Mouse (Mus musculus): ENCODE results near the gene Ube2n. TPM values are rescaled to one million over a fixed set of nuclear protein-coding genes. Genes with fewer than 3 reads are reported as not detected.
A peak's percentile ranks its signal among the peaks of the same experiment; 100 is the strongest.
"Not testable (repeated sequence)": the region's sequence is repeated elsewhere in the genome, so short reads cannot be mapped to it uniquely, and the experiment has no call there.

The Ube2n gene
- polyA plus RNA-seq, 1 experiment: 117 TPM

GRCm38 (mm10) chr10:95539841-95540240, 24.9 kb downstream of the Ube2n start:
- Histone ChIP-seq H3K4me3 (ENCODE audit: insufficient read depth, low read depth, low read length) (no peak overlapping the region), H3K27ac (replicated peaks; ENCODE audit: low read depth, low read length) (no peak overlapping the region), H3K4me1 (ENCODE audit: control insufficient read depth, insufficient read depth, insufficient read length, low read length) (no peaks in the 10 kb centered on the region)

GRCm38 (mm10) chr10:95542916-95543315, 28.0 kb downstream of the Ube2n start:
- Histone ChIP-seq H3K4me1 (ENCODE audit: control insufficient read depth, insufficient read depth, insufficient read length, low read length) (no peaks in the 10 kb centered on the region), H3K4me3 (ENCODE audit: insufficient read depth, low read depth, low read length) (no peak overlapping the region), H3K27ac (replicated peaks; ENCODE audit: low read depth, low read length) (no peak overlapping the region)

- no peaks in the 10 kb centered on the region for H3K4me1 ChIP-seq (ENCODE audit: control insufficient read depth, insufficient read depth, insufficient read length, low read length)
- H3K27ac ChIP-seq (replicated peaks; ENCODE audit: low read depth, low read length): no peak overlapping the region
- H3K4me3 ChIP-seq (ENCODE audit: insufficient read depth, low read depth, low read length): no peak overlapping the region
These were observed 28.4 kb downstream of the Ube2n start for GRCm38 (mm10) chr10:95543377-95543776.

GRCm38 (mm10) chr10:95544004-95544403, 29.1 kb downstream of the Ube2n start:
- no peaks in the 10 kb centered on the region for H3K4me1 ChIP-seq (ENCODE audit: control insufficient read depth, insufficient read depth, insufficient read length, low read length)
- H3K27ac ChIP-seq (replicated peaks; ENCODE audit: low read depth, low read length): no peak overlapping the region; the same call in 1 of the 2 replicates
- no peak overlapping the region for H3K4me3 ChIP-seq (ENCODE audit: insufficient read depth, low read depth, low read length)

- H3K4me3 ChIP-seq (ENCODE audit: insufficient read depth, low read depth, low read length): no peak overlapping the region
- no peak overlapping the region for H3K27ac ChIP-seq (replicated peaks; ENCODE audit: low read depth, low read length)
- no peaks in the 10 kb centered on the region for H3K4me1 ChIP-seq (ENCODE audit: control insufficient read depth, insufficient read depth, insufficient read length, low read length)
These were observed 29.7 kb downstream of the Ube2n start for GRCm38 (mm10) chr10:95544651-95545050.

GRCm38 (mm10) chr10:95545051-95545450, 30.1 kb downstream of the Ube2n start:
- Histone ChIP-seq H3K27ac (replicated peaks; ENCODE audit: low read depth, low read length) (no peak overlapping the region), H3K4me3 (ENCODE audit: insufficient read depth, low read depth, low read length) (no peak overlapping the region), H3K4me1 (ENCODE audit: control insufficient read depth, insufficient read depth, insufficient read length, low read length) (no peaks in the 10 kb centered on the region)

GRCm38 (mm10) chr10:95546178-95546577, 31.2 kb downstream of the Ube2n start:
- Histone ChIP-seq H3K4me1 (ENCODE audit: control insufficient read depth, insufficient read depth, insufficient read length, low read length) (no peaks in the 10 kb centered on the region), H3K27ac (replicated peaks; ENCODE audit: low read depth, low read length) (no peak overlapping the region), H3K4me3 (ENCODE audit: insufficient read depth, low read depth, low read length) (no peak overlapping the region)

GRCm38 (mm10) chr10:95548154-95548826, 33.3 kb downstream of the Ube2n start:
- Histone ChIP-seq H3K4me1 (ENCODE audit: control insufficient read depth, insufficient read depth, insufficient read length, low read length) (no peaks in the 10 kb centered on the region), H3K4me3 (ENCODE audit: insufficient read depth, low read depth, low read length) (no peak overlapping the region), H3K27ac (replicated peaks; ENCODE audit: low read depth, low read length) (peak overlapping the region; percentile 40)

- H3K4me1 ChIP-seq (ENCODE audit: control insufficient read depth, insufficient read depth, insufficient read length, low read length); H3K27ac ChIP-seq (replicated peaks; ENCODE audit: low read depth, low read length); H3K4me3 ChIP-seq (ENCODE audit: insufficient read depth, low read depth, low read length): not testable (repeated sequence)
These were observed 34.1 kb downstream of the Ube2n start for GRCm38 (mm10) chr10:95549080-95549479.

GRCm38 (mm10) chr10:95550506-95550905, 35.6 kb downstream of the Ube2n start:
- Histone ChIP-seq H3K4me3 (ENCODE audit: insufficient read depth, low read depth, low read length) (no peak overlapping the region), H3K27ac (replicated peaks; ENCODE audit: low read depth, low read length) (no peak overlapping the region), H3K4me1 (ENCODE audit: control insufficient read depth, insufficient read depth, insufficient read length, low read length) (peaks cover 11% of the 10 kb centered on the region)

GRCm38 (mm10) chr10:95551752-95552151, 36.8 kb downstream of the Ube2n start:
- H3K27ac ChIP-seq (replicated peaks; ENCODE audit: low read depth, low read length): no peak overlapping the region
- H3K4me1 ChIP-seq (ENCODE audit: control insufficient read depth, insufficient read depth, insufficient read length, low read length): peaks cover 14% of the 10 kb centered on the region
- H3K4me3 ChIP-seq (ENCODE audit: insufficient read depth, low read depth, low read length): no peak overlapping the region

- H3K4me3 ChIP-seq (ENCODE audit: insufficient read depth, low read depth, low read length): no peak overlapping the region
- H3K4me1 ChIP-seq (ENCODE audit: control insufficient read depth, insufficient read depth, insufficient read length, low read length): peaks cover 14% of the 10 kb centered on the region
- H3K27ac ChIP-seq (replicated peaks; ENCODE audit: low read depth, low read length): no peak overlapping the region
These were observed 37.4 kb downstream of the Ube2n start for GRCm38 (mm10) chr10:95552326-95552725.

GRCm38 (mm10) chr10:95555866-95556265, 40.9 kb downstream of the Ube2n start:
- Histone ChIP-seq H3K4me3 (ENCODE audit: insufficient read depth, low read depth, low read length) (no peak overlapping the region), H3K4me1 (ENCODE audit: control insufficient read depth, insufficient read depth, insufficient read length, low read length) (peaks cover 26% of the 10 kb centered on the region), H3K27ac (replicated peaks; ENCODE audit: low read depth, low read length) (no peak overlapping the region)

- Histone ChIP-seq H3K27ac (replicated peaks; ENCODE audit: low read depth, low read length) (no peak overlapping the region), H3K4me3 (ENCODE audit: insufficient read depth, low read depth, low read length) (no peak overlapping the region), H3K4me1 (ENCODE audit: control insufficient read depth, insufficient read depth, insufficient read length, low read length) (peaks cover 27% of the 10 kb centered on the region)
These were observed 42.4 kb downstream of the Ube2n start for GRCm38 (mm10) chr10:95557337-95557828.

GRCm38 (mm10) chr10:95559426-95559825, 44.5 kb downstream of the Ube2n start:
- Histone ChIP-seq H3K4me3 (ENCODE audit: insufficient read depth, low read depth, low read length) (peak overlapping the region; percentile 15), H3K4me1 (ENCODE audit: control insufficient read depth, insufficient read depth, insufficient read length, low read length) (peaks cover 22% of the 10 kb centered on the region), H3K27ac (replicated peaks; ENCODE audit: low read depth, low read length) (no peak overlapping the region)

GRCm38 (mm10) chr10:95560394-95560983, 45.5 kb downstream of the Ube2n start:
- peak overlapping the region; percentile 25; the same call in 1 of the 2 replicates for H3K27ac ChIP-seq (replicated peaks; ENCODE audit: low read depth, low read length)
- H3K4me3 ChIP-seq (ENCODE audit: insufficient read depth, low read depth, low read length): peak overlapping the region; percentile 21
- H3K4me1 ChIP-seq (ENCODE audit: control insufficient read depth, insufficient read depth, insufficient read length, low read length): peaks cover 20% of the 10 kb centered on the region

Data from brown adipose tissue, adult 24 weeks (tissue).